8 mouse cellular contexts compared by ENCODE assay signal in the genomic region with DNA sequence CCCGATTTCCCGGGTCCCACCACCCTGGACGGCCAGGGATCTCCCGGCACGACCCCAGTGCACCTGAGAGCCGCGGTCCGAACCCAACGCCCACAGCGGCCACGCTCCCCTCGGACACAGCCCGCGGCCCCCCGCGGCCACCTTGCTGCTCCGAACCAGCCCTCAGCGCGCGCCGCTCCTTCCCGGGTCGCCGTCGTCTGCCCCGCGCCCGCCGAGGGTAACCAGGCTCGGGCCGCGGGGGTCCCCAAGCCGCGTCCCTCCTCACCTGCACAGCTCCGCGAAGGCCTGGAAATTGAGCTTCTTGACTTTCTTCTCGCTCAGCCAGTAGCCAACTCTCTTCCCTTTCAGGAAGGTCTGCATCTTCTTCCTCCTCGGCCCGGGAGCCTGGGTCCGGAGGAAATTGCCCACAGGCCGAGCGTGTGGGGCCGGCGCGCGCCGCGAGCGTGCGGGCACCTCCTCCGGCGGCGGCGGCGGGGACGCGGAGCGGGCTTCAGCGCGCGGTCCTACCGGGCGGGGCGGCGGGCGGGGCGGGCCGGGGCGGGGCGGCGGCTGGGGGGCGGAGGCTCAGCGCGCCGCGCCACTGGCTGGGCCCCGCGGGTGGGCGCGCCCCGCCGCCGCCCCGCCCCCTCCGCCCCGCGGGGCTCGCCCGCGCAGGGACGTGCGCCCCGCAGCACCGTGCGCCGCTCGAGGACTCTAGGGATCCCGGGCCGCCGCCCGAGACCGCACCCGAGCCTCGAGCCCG. TPM values are rescaled to one million over a fixed set of nuclear protein-coding genes. Genes with fewer than 3 reads are reported as not detected.
A peak's percentile ranks its signal among the peaks of the same experiment; 100 is the strongest.
DNase-seq lines count a peak whose midpoint lies in the region; ATAC-seq and TF ChIP-seq lines count a peak whose summit lies in the region.

TSS of gene Itpk1 (minus strand) at position 474 of the 742 bp plus-strand sequence.

- H3K9ac ChIP-seq in embryonic facial prominence, embryonic 13.5 days: peak within 1 kb of the TSS; percentile 82
- peak within 1 kb of the TSS; percentile 77 for H3K9ac ChIP-seq in lung, embryonic 15.5 days

- H3K36me3 ChIP-seq in E14TG2a.4 (ENCODE audit: insufficient read depth, low read length): peaks cover 9% of the 10 kb centered on the region; the same call in 1 of the 2 replicates
- no peaks in the 10 kb centered on the region for H3K36me3 ChIP-seq in embryonic facial prominence, embryonic 13.5 days
- no peaks in the 10 kb centered on the region for H3K36me3 ChIP-seq in lung, embryonic 15.5 days

- peaks cover 9% of the 10 kb centered on the region; the same call in 1 of the 2 replicates for H3K27me3 ChIP-seq in E14TG2a.4 (ENCODE audit: insufficient read depth, low read length)
- H3K27me3 ChIP-seq in embryonic facial prominence, embryonic 13.5 days: 0 out of 2 replicates have a peak, but pooled peaks cover 2% of the 10 kb centered on the region
- no peaks in the 10 kb centered on the region for H3K27me3 ChIP-seq in lung, embryonic 15.5 days

- H3K27ac ChIP-seq in embryonic facial prominence, embryonic 13.5 days: peak within 1 kb of the TSS; percentile 85
- H3K27ac ChIP-seq in layer of hippocampus, adult 2 months: peak within 1 kb of the TSS; percentile 95
- H3K27ac ChIP-seq in lung, embryonic 15.5 days: peak within 1 kb of the TSS; percentile 87
- H3K27ac ChIP-seq in olfactory bulb, adult 2 months (ENCODE audit: insufficient read depth, low read depth, low read length): peak within 1 kb of the TSS; percentile 94

- peaks cover 86% of the 10 kb centered on the region for H3K4me1 ChIP-seq in E14TG2a.4 (replicated peaks; ENCODE audit: low read depth, low read length)
- H3K4me1 ChIP-seq in embryonic facial prominence, embryonic 13.5 days: peaks cover 42% of the 10 kb centered on the region
- peaks cover 24% of the 10 kb centered on the region for H3K4me1 ChIP-seq in lung, embryonic 15.5 days
- H3K4me1 ChIP-seq in olfactory bulb, adult 2 months (ENCODE audit: control insufficient read depth, insufficient read depth, low read length): peaks cover 39% of the 10 kb centered on the region

- DNase-seq in adrenal gland, postnatal 4 days (ENCODE audit: low spot score in 2 of 2): peak in 1 of 2 experiments; percentile 28
- DNase-seq in heart, postnatal 10 days: peak; percentile 56
- peak in 1 of 2 experiments; percentile 63 for DNase-seq in layer of hippocampus, adult 2 months (ENCODE audit: low spot score in 2 of 2)
- DNase-seq in thymus, postnatal 36 days: peak; percentile 61 to 63

- peak within 1 kb of the TSS; percentile 90 for H3K4me3 ChIP-seq in E14TG2a.4 (replicated peaks; ENCODE audit: low read length)
- H3K4me3 ChIP-seq in embryonic facial prominence, embryonic 13.5 days: peak within 1 kb of the TSS; percentile 74
- H3K4me3 ChIP-seq in layer of hippocampus, adult 2 months: peak within 1 kb of the TSS; percentile 95
- peak within 1 kb of the TSS; percentile 84 for H3K4me3 ChIP-seq in lung, embryonic 15.5 days
- peak within 1 kb of the TSS; percentile 100 for H3K4me3 ChIP-seq in olfactory bulb, adult 2 months (ENCODE audit: insufficient read depth, low read depth, low read length)

- no peak for TF ChIP-seq CTCF in E14TG2a.4 (conservative IDR thresholded peaks at IDR 0.05; ENCODE audit: low read length)
- no peak for TF ChIP-seq CTCF in layer of hippocampus, adult 2 months (conservative IDR thresholded peaks at IDR 0.05)
- TF ChIP-seq CTCF in olfactory bulb, adult 2 months (IDR thresholded peaks at IDR 0.05; ENCODE audit: insufficient read depth, low read depth, low read length): no peak

- peak; percentile 84 for ATAC-seq in embryonic facial prominence, embryonic 13.5 days (ENCODE audit: insufficient number of reproducible peaks, insufficient read depth, low FRiP score, low TSS enrichment, low read depth)
- ATAC-seq in lung, embryonic 15.5 days (ENCODE audit: borderline replicate concordance, extremely low read depth, low FRiP score, low TSS enrichment): peak; percentile 93

- under 1% methylated on average over 91 of the region's 105 CpGs for WGBS in embryonic facial prominence, embryonic 13.5 days
- under 1% methylated on average over 53 of the region's 105 CpGs for WGBS in lung, embryonic 15.5 days
- WGBS in olfactory bulb, adult 2 months: 1% methylated on average over 100 of the region's 105 CpGs

- peak; percentile 69 for TF ChIP-seq POLR2A in olfactory bulb, adult 2 months (IDR thresholded peaks at IDR 0.05; ENCODE audit: insufficient read depth, low read depth, low read length)

- intact Hi-C loops in heart, postnatal 10 days (cut with DNase I): loop anchor here (1.0 to 5.0 kb wide), 3 partner anchors 29 to 207 kb away; no protein-coding TSS in a partner anchor

- no peaks in the 10 kb centered on the region for H3K9me3 ChIP-seq in E14TG2a.4 (ENCODE audit: low read length)
- no peaks in the 10 kb centered on the region for H3K9me3 ChIP-seq in embryonic facial prominence, embryonic 13.5 days
- H3K9me3 ChIP-seq in lung, embryonic 15.5 days: no peaks in the 10 kb centered on the region

- peak within 1 kb of the TSS; percentile 72 for H3K4me2 ChIP-seq in embryonic facial prominence, embryonic 13.5 days
- peak within 1 kb of the TSS; percentile 99 for H3K4me2 ChIP-seq in lung, embryonic 15.5 days

RNA-seq across cellular contexts. Expression of gene Itpk1, which starts in this region (rescaled TPM):
- 10 to 100 TPM; 46.6 to 57.7 TPM for total RNA-seq in adrenal gland, postnatal 4 days (2021)
- polyA plus RNA-seq in embryonic facial prominence, embryonic 13.5 days (2015; fragmentation: Nextera tagmentation; extraction: Ambion mirVana): 10.4 and 10.8 TPM in 2 replicates
- total RNA-seq in heart, postnatal 10 days (2021): 10 to 100 TPM in 1 of 2 experiments, 1 to 10 TPM in 1; 9.6 to 11.2 TPM
- 10 to 100 TPM; 66.6 to 76.8 TPM for total RNA-seq in layer of hippocampus, adult 2 months (2021)
- 8.0 and 9.6 TPM in 2 replicates for polyA plus RNA-seq in lung, embryonic 15.5 days (2015; fragmentation: Nextera tagmentation; extraction: Ambion mirVana)
- not detected in 2 replicates for polyA plus RNA-seq in olfactory bulb, adult 2 months (2012; ENCODE audit: insufficient read depth, insufficient read length, low replicate concordance, missing spikeins)
